Mouse (Mus musculus) kidney, embryonic 16.5 days (tissue): ENCODE measurements at regions not wholly inside any gene's neighbourhood (a gene's known extent, or its start where the extent isn't known, plus 50 kb on each side); places are given as distances from the start of the nearest gene placed in this dataset.

Experiments used
- ATAC-seq: fragments of 200-750 bp; cut with Nextera tagmentation; 2 replicates; pipeline ENCODE4 v1.8.0; 2017; ENCODE audit warnings: moderate TSS enrichment; ENCODE audit not compliant: low FRiP score, low TSS enrichment
- H3K27ac ChIP-seq: fragments of 300-500 bp; sonication (generic); 2 replicates; pipeline ENCODE4 v1.5.1; 2014; ENCODE audit warnings: low read length
- H3K27me3 ChIP-seq: fragments of 300-500 bp; sonication (generic); 2 replicates; pipeline ENCODE4 v1.6.1; 2014; ENCODE audit warnings: low read length, control low read depth, mixed read lengths; ENCODE audit not compliant: insufficient read depth
- H3K36me3 ChIP-seq: fragments of 300-500 bp; sonication (generic); 2 replicates; pipeline ENCODE4 v1.6.1; 2014; ENCODE audit warnings: low read length, control low read depth, mixed read lengths; ENCODE audit not compliant: insufficient read depth
- H3K4me1 ChIP-seq: fragments of 300-500 bp; sonication (generic); 2 replicates; pipeline ENCODE4 v1.6.1; 2014; ENCODE audit warnings: low read length, control low read depth, mixed read lengths; ENCODE audit not compliant: insufficient read depth
- H3K4me2 ChIP-seq: fragments of 300-500 bp; sonication (generic); replicated peaks from 2 replicates; pipeline ENCODE4 v1.6.1; 2014; ENCODE audit warnings: low read depth, low read length
- H3K4me3 ChIP-seq: fragments of 300-500 bp; sonication (generic); 2 replicates; pipeline ENCODE4 v1.5.1; 2014; ENCODE audit warnings: mild to moderate bottlenecking, low read length
- H3K9ac ChIP-seq: fragments of 300-500 bp; sonication (generic); replicated peaks from 2 replicates; pipeline ENCODE4 v1.6.1; 2014; ENCODE audit warnings: low read length
- H3K9me3 ChIP-seq: fragments of 300-500 bp; sonication (generic); 2 replicates; pipeline ENCODE4 v1.6.1; 2016; ENCODE audit warnings: low read length, control low read depth
- WGBS: fragments of 180-500 bp; shearing (Covaris S2); extraction: QIAGEN DNeasy Blood & Tissue Kit; methylation state at CpG from one replicate; pipeline ENCODE4 v1.1.7; 2014; 5-methylcytosine and 5-hydroxymethylcytosine counted together

GRCm38 (mm10) chr13:52031465-52031864 is 185.0 kb downstream of the Gadd45g start:
- ATAC-seq: 0 out of 2 replicates have a peak, but pooled peaks have one; percentile 41
- H3K4me3 ChIP-seq: no peak overlapping the region
- H3K27ac ChIP-seq: peak overlapping the region; percentile 47
- no peak overlapping the region for H3K9ac ChIP-seq
- WGBS: 18% methylated on average over 5 of the region's 5 CpGs
- H3K27me3 ChIP-seq: no peaks in the 10 kb centered on the region
- H3K9me3 ChIP-seq: 0 out of 2 replicates have a peak, but pooled peaks cover 2% of the 10 kb centered on the region
- H3K4me1 ChIP-seq: peaks cover 39% of the 10 kb centered on the region
- no peaks in the 10 kb centered on the region for H3K36me3 ChIP-seq
- no peak overlapping the region for H3K4me2 ChIP-seq

GRCm38 (mm10) chr13:52035731-52036130 is 189.3 kb downstream of the Gadd45g start:
- Histone ChIP-seq H3K9me3 (0 out of 2 replicates have a peak, but pooled peaks cover 2% of the 10 kb centered on the region), H3K4me2 (no peak overlapping the region), H3K4me3 (no peak overlapping the region), H3K4me1 (peaks cover 35% of the 10 kb centered on the region), H3K27ac (no peak overlapping the region), H3K9ac (no peak overlapping the region), H3K36me3 (no peaks in the 10 kb centered on the region), H3K27me3 (no peaks in the 10 kb centered on the region)
- 56% methylated on average over 6 of the region's 6 CpGs for WGBS
- ATAC-seq: no peak

GRCm38 (mm10) chr13:52036351-52036750 is 189.9 kb downstream of the Gadd45g start:
- Histone ChIP-seq H3K4me2 (no peak overlapping the region), H3K27me3 (no peaks in the 10 kb centered on the region), H3K4me1 (peaks cover 34% of the 10 kb centered on the region), H3K27ac (no peak overlapping the region), H3K9ac (no peak overlapping the region), H3K36me3 (no peaks in the 10 kb centered on the region), H3K9me3 (no peaks in the 10 kb centered on the region), H3K4me3 (no peak overlapping the region)
- 80% methylated on average over 5 of the region's 5 CpGs for WGBS
- no peak for ATAC-seq

GRCm38 (mm10) chr13:52037218-52037617 is 190.7 kb downstream of the Gadd45g start:
- Histone ChIP-seq H3K9me3 (no peaks in the 10 kb centered on the region), H3K36me3 (no peaks in the 10 kb centered on the region), H3K27ac (no peak overlapping the region), H3K4me1 (peaks cover 35% of the 10 kb centered on the region), H3K4me3 (no peak overlapping the region), H3K4me2 (no peak overlapping the region), H3K9ac (no peak overlapping the region), H3K27me3 (no peaks in the 10 kb centered on the region)
- ATAC-seq: no peak
- 49% methylated on average over 13 of the region's 13 CpGs for WGBS

- H3K27ac ChIP-seq: peak overlapping the region; percentile 14; the same call in 1 of the 2 replicates
- H3K9ac ChIP-seq: no peak overlapping the region
- peaks cover 32% of the 10 kb centered on the region for H3K4me1 ChIP-seq
- no peak overlapping the region for H3K4me2 ChIP-seq
- H3K27me3 ChIP-seq: no peaks in the 10 kb centered on the region
- WGBS: 35% methylated on average over 15 of the region's 15 CpGs
- H3K9me3 ChIP-seq: no peaks in the 10 kb centered on the region
- no peaks in the 10 kb centered on the region for H3K36me3 ChIP-seq
- no peak overlapping the region for H3K4me3 ChIP-seq
- ATAC-seq: peak; percentile 40; the same call in 1 of the 2 replicates
Observed at GRCm38 (mm10) chr13:52041467-52042421, 195.3 kb downstream of the Gadd45g start.

- no peaks in the 10 kb centered on the region for H3K27me3 ChIP-seq
- no peak overlapping the region for H3K27ac ChIP-seq
- H3K4me2 ChIP-seq: no peak overlapping the region
- H3K36me3 ChIP-seq: no peaks in the 10 kb centered on the region
- H3K4me3 ChIP-seq: no peak overlapping the region
- H3K9ac ChIP-seq: no peak overlapping the region
- 91% methylated on average over 3 of the region's 3 CpGs for WGBS
- H3K9me3 ChIP-seq: no peaks in the 10 kb centered on the region
- ATAC-seq: no peak
- peaks cover 21% of the 10 kb centered on the region for H3K4me1 ChIP-seq
Observed at GRCm38 (mm10) chr13:52042867-52043266, 196.4 kb downstream of the Gadd45g start.

GRCm38 (mm10) chr13:52043916-52044315 is 197.4 kb downstream of the Gadd45g start:
- 89% methylated on average over 3 of the region's 3 CpGs for WGBS
- H3K9ac ChIP-seq: no peak overlapping the region

GRCm38 (mm10) chr13:52045349-52045748 is 198.9 kb downstream of the Gadd45g start:
- H3K27ac ChIP-seq: no peak overlapping the region
- no peaks in the 10 kb centered on the region for H3K36me3 ChIP-seq
- H3K9ac ChIP-seq: no peak overlapping the region
- no peak overlapping the region for H3K4me2 ChIP-seq
- no peaks in the 10 kb centered on the region for H3K27me3 ChIP-seq
- peaks cover 21% of the 10 kb centered on the region for H3K4me1 ChIP-seq
- peaks cover 8% of the 10 kb centered on the region for H3K9me3 ChIP-seq
- ATAC-seq: no peak
- H3K4me3 ChIP-seq: no peak overlapping the region
- WGBS: 88% methylated on average over 3 of the region's 3 CpGs

More at GRCm38 (mm10) chr13:52043916-52044315, 197.4 kb downstream of the Gadd45g start:
- Histone ChIP-seq H3K27me3 (no peaks in the 10 kb centered on the region), H3K27ac (no peak overlapping the region), H3K4me2 (no peak overlapping the region), H3K9me3 (no peaks in the 10 kb centered on the region), H3K4me3 (no peak overlapping the region), H3K4me1 (peaks cover 21% of the 10 kb centered on the region), H3K36me3 (no peaks in the 10 kb centered on the region)
- ATAC-seq: no peak

- Histone ChIP-seq H3K27ac (no peak overlapping the region), H3K9me3 (peaks cover 8% of the 10 kb centered on the region), H3K4me1 (peaks cover 21% of the 10 kb centered on the region), H3K4me3 (no peak overlapping the region), H3K27me3 (no peaks in the 10 kb centered on the region), H3K36me3 (no peaks in the 10 kb centered on the region), H3K9ac (no peak overlapping the region), H3K4me2 (no peak overlapping the region; the same call in 1 of the 2 replicates)
- no peak for ATAC-seq
- WGBS: 64% methylated on average over 5 of the region's 5 CpGs
Observed at GRCm38 (mm10) chr13:52046020-52046419, 199.5 kb downstream of the Gadd45g start.

- peaks cover 8% of the 10 kb centered on the region for H3K9me3 ChIP-seq
- H3K4me1 ChIP-seq: peaks cover 14% of the 10 kb centered on the region
- H3K27ac ChIP-seq: no peak overlapping the region
- no peaks in the 10 kb centered on the region for H3K27me3 ChIP-seq
- 63% methylated on average over 11 of the region's 11 CpGs for WGBS
- no peak for ATAC-seq
- no peak overlapping the region for H3K9ac ChIP-seq
- no peak overlapping the region for H3K4me3 ChIP-seq
- H3K4me2 ChIP-seq: no peak overlapping the region
- H3K36me3 ChIP-seq: no peaks in the 10 kb centered on the region
Observed at GRCm38 (mm10) chr13:52046700-52047099, 200.2 kb downstream of the Gadd45g start.
